Mouse (Mus musculus) MEL (cell line): ENCODE data around the gene Immp2l.
A peak's percentile ranks its signal among the peaks of the same experiment; 100 is the strongest.

Experiments
- CTCF ChIP-seq, 3 experiments: IDR thresholded peaks in 2 of 3; conservative IDR thresholded peaks in 1 of 3; 2 replicates each; pipeline ENCODE4 v1.5.1; 2011 to 2012; ENCODE audit warnings: low read length in 3 of 3, low read depth in 2 of 3, mild to moderate bottlenecking in 2 of 3, improper control_type of control experiment in 1 of 3, inconsistent platforms in 1 of 3, mixed read lengths in 1 of 3, moderate library complexity in 1 of 3; ENCODE audit not compliant: control insufficient read depth in 1 of 3, insufficient read depth in 1 of 3, poor library complexity in 1 of 3, severe bottlenecking in 1 of 3
- EP300 ChIP-seq, 2 experiments: IDR thresholded peaks; 2 replicates each; pipeline ENCODE4 v1.6.1; 2011; ENCODE audit warnings: improper control_type of control experiment in 2 of 2, low read length in 2 of 2, low read depth in 1 of 2, mild to moderate bottlenecking in 1 of 2
- MAX ChIP-seq: IDR thresholded peaks from 2 replicates; pipeline ENCODE4 v1.6.1; 2011; ENCODE audit warnings: low read length, improper control_type of control experiment
- MAZ ChIP-seq: IDR thresholded peaks from 2 replicates; pipeline ENCODE4 v1.6.1; 2012; ENCODE audit warnings: low read depth, mild to moderate bottlenecking, inconsistent platforms, low read length, improper control_type of control experiment
- MXI1 ChIP-seq: IDR thresholded peaks from 2 replicates; pipeline ENCODE4 v1.6.1; 2011; ENCODE audit warnings: mild to moderate bottlenecking, low read depth, low read length, improper control_type of control experiment
- TBP ChIP-seq: IDR thresholded peaks from 2 replicates; pipeline ENCODE4 v1.8.0; 2011; ENCODE audit warnings: low read depth, low read length, improper control_type of control experiment
- TCF12 ChIP-seq: IDR thresholded peaks from 2 replicates; pipeline ENCODE4 v1.6.1; 2014; ENCODE audit warnings: low read depth, mild to moderate bottlenecking, inconsistent platforms, low read length, improper control_type of control experiment, moderate library complexity
- UBTF ChIP-seq: IDR thresholded peaks from 2 replicates; pipeline ENCODE4 v1.6.1; 2012; ENCODE audit warnings: low read depth, mild to moderate bottlenecking, inconsistent platforms, low read length, improper control_type of control experiment, moderate library complexity, borderline replicate concordance; ENCODE audit not compliant: insufficient read depth
- USF1 ChIP-seq: IDR thresholded peaks from 2 replicates; pipeline ENCODE4 v1.6.1; 2014; ENCODE audit warnings: low read depth, mild to moderate bottlenecking, inconsistent platforms, low read length, improper control_type of control experiment, moderate library complexity

GRCm38 (mm10) chr12:41084370-41085089 lies 60.6 kb downstream of the Immp2l start:
- TF ChIP-seq CTCF (IDR thresholded peaks at IDR 0.05 in 2 of 3, conservative IDR thresholded peaks at IDR 0.05 in 1 of 3; ENCODE audit: control insufficient read depth in 1 of 3, insufficient read depth in 1 of 3, low read depth in 2 of 3, low read length in 3 of 3, poor library complexity in 1 of 3, severe bottlenecking in 1 of 3) (no peak), EP300 (IDR thresholded peaks at IDR 0.05; ENCODE audit: low read depth in 1 of 2, low read length in 2 of 2) (peak; percentile 19 to 61; a peak in 3 of 4 replicates), MAX (no peak), USF1 (peak; percentile 91), TCF12 (no peak), MAZ (no peak), TBP (0 out of 2 replicates have a peak, but pooled peaks have one; percentile 25), UBTF (no peak), MXI1 (no peak)
